Mouse (Mus musculus) myocyte (in vitro differentiated cells): Measurements from ENCODE around the gene Iqcf1.
"Not testable (repeated sequence)": the region's sequence is repeated elsewhere in the genome, so short reads cannot be mapped to it uniquely, and the experiment has no call there.

Source experiments
- CEBPB ChIP-seq: IDR thresholded peaks from 2 replicates; pipeline ENCODE4 v1.6.1; 2011; ENCODE audit warnings: mild to moderate bottlenecking, moderate library complexity; ENCODE audit not compliant: poor library complexity, insufficient read depth, severe bottlenecking
- MAX ChIP-seq: IDR thresholded peaks from one replicate; pipeline ENCODE4 v1.6.1; 2011; ENCODE audit warnings: low read depth, mild to moderate bottlenecking, control low read depth
- POLR2A ChIP-seq: IDR thresholded peaks from one replicate; pipeline ENCODE4 v1.6.1; 2011; ENCODE audit warnings: low read depth, mild to moderate bottlenecking, control low read depth, moderate library complexity; ENCODE audit not compliant: insufficient read length
- POLR2AphosphoS2 ChIP-seq: IDR thresholded peaks from one replicate; pipeline ENCODE4 v1.6.1; 2011; ENCODE audit warnings: low read depth, control low read depth; ENCODE audit not compliant: insufficient read length
- TCF12 ChIP-seq: IDR thresholded peaks from one replicate; pipeline ENCODE4 v1.6.1; 2011; ENCODE audit warnings: mild to moderate bottlenecking, control low read depth; ENCODE audit not compliant: poor library complexity, insufficient read depth, severe bottlenecking
- USF1 ChIP-seq: IDR thresholded peaks from one replicate; pipeline ENCODE4 v1.6.1; 2011; ENCODE audit warnings: low read depth, mild to moderate bottlenecking, control low read depth, moderate library complexity

- TF ChIP-seq POLR2A, CEBPB, TCF12, USF1, POLR2AphosphoS2, MAX: not testable (repeated sequence)
Observed at GRCm38 (mm10) chr9:106487602-106488001, 12.2 kb upstream of the Iqcf1 start.
